Mouse (Mus musculus): Measurements from ENCODE around the gene Nod1. TPM values are rescaled to one million over a fixed set of nuclear protein-coding genes. Genes with fewer than 3 reads are reported as not detected.

Nod1 gene
- total RNA-seq, 1 experiment from 2014 or later: 10.5 TPM

DNA sequence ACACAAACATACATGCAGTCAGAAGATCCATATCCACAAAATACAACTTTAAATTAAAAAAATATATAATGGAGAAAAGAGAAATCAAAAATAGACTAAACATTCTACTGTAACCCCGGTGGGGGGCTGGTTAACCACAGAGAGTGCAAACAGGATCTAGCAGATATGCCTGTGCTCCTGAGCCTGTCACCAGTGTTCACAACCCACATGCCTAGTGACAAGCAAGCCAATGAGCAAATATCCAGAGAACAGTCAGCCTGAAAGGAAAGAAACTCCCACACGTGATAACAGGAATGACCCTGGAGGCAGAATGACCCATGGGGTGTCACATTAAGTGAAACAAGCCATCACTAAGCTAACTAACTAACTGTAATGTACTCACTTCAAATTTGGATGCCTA is 35.9 kb downstream of the Nod1 start:
- DNase-seq: no peak

DNA sequence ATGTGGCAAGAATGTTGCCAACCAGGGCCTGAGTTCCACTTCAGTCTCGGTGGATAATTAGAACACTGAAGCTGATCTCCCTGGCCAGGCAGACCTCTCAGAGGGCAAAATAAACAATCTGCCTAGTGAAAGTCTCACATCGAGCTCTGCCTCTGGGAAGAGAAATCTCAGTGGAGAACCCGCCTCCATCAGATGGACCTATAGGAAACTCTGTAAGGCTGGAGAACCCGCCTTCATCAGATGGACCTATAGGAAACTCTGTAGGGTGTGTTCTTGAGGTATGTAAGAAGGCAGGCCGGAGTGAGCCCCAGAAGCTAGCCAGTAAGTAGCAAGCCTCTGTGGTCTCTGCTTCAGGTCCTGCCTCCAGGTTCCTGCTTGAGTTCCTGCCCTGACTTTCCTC is 37.5 kb downstream of the Nod1 start:
- no peak for DNase-seq

DNA sequence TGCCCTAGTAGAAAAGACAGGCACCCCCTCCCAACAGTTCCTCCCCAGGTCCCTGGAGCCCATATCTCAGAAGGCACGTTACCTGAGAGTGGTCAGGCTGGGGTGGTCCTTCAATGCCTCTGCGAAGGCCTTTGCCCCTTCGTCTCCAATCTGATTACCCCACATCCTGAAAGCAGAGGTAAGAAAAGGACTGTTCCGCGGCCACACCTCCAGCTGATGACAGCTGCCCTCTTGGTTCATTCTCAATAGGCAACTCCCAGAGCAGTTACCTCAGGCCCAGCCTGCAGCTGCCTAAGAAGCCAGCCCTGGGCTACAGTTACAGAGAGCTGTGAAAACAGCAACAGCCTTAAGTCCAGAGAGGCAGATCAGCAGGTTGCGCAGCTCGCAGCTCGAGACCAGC is 38.1 kb downstream of the Nod1 start:
- DNase-seq: no peak

DNA sequence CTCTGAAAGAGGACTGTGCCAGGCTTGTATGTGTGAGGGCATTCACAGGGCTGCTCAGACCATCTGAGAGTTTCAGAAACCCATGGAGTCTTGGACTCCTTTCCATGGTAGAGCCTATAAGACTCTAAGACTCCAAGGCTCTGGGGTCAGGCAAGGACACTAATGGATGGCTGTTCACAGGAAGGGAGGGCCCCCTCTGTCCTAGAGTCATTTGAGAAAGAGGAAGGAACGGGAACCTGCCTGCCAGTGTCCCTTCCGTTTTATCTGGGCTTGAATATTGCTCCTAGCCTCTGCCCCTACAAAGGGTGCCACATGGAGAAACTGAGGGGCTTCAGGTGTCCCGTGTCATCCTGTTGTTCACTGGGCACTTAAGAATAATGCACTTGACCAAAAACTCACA is 38.5 kb downstream of the Nod1 start:
- no peak for DNase-seq

DNA sequence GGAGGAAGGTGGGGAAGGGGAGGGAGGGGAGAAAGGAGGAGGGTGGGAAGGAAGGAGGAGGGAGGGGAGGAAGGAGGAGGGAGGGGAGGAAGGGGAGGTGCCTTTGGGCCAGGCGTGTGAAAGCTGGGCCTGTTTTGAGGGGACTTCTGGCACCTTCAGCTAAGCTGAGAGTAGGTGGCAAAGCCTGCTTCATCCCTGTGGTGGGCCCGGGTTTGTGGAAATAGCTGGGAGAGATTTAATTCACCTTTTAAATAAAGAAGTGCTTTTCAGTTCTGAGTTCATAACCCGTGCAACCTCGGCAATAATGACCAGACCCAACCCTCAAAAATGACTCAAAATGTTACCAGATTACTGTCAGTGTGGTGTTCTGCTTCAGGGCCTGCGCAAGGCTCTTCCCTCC is 39.2 kb downstream of the Nod1 start:
- no peak for DNase-seq

DNA sequence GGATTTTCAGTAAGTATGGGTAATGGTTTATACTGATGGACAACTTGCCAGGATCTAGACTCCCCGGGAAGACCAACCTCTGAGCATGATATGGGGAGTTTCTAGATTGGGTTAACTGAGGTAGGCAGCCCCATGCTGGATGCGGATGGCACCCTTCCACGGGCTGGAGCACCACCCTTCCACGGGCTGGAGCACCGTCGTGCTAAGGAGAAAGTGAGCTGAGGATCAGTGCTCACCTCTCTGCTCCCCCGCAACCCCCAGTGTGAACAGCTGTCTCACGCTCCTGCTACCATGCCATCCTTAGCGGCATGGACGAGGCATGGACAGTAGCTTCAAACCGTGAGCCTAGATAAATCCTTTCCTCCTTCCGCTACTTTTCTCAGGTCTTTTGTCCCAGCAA is 39.9 kb downstream of the Nod1 start:
- no peak for DNase-seq

DNA sequence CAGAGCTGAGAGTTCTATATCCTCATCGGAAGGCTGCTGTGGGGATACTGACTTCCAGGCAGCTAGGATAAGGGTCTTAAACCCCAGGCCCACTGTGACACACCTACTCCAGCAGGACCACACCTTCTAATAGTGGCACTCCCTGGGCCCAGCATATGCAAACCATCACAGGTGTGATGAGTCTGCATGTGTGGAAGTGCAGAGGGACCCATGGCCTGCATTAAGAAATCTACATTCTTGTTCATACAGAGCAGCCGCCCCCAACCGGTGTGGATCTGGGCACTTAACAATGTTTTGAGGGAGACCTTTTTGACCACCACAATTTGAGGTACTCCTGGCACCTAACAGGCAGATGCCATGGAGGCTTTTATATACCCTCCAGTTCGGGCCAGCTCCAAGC is 40.8 kb downstream of the Nod1 start:
- DNase-seq: no peak

DNA sequence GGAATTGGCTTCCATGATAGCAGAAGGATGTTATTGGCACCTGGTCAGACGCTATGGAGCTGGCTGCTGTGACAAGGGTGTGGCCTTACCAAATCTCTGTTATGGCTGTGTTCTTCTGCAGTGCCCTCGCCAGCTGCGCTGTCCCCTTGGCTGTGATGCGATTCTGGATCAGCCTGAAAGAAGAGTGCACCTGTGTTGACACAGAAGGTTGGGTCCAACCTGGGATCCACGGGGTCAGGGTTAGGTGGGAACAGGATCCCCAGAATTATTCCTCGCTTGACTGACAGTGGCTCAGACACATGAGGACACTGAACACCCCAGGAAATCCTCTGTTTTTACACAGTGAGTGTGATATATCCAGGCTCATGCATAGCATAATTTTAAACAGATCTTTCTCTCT is 44.5 kb downstream of the Nod1 start:
- DNase-seq: no peak

DNA sequence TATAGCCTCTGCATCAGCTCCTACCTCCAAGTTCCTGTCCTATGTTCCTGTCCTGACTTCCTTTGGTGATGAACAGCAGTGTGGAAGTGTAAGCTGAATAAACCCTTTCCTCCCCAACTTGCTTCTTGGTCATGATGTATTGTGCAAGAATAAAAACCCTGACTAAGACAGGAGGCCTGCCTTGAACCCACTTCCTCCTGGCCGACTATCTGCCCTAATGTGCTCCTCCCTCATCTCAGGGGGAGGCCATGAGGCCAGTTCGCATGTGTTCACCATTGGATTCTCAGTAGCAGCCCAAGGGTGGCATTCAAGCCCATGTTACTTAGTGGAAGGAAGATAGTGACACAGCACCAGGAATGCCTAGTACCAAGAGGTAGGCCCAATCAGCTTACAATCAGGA is 45.5 kb downstream of the Nod1 start:
- no peak for DNase-seq

DNA sequence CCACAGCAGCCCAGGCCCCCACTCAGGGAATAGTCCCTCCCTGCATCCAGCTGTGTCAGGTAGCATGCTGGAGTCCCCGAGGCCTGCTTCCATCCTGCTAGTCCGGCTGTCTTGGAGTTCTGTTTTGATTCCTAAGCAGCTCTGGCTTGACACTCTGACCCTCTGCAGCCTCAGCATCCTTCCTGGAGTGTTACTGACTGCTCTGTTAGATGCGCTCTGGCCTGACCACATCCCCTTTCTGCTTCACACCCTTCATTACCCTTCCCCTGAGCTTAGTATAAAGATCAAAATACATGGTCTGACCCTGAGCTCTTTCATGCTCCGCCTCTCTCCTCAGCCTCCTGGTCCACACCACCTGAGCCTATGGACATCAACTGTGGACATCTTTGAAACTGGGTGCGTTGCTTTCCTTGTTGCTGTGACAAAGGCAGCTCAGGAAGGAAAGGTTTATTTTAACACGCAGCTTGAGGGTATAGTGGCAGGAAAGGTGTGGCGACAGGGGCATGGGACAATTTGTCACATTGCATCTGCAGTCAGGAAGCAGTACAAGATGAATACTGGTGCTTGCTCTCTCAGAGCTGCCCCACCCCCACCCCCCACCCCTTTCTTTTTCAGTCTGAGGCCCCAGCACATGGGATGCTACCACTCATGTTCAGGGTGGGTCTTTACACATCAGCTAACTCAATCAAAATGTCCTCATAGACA is 46.5 kb downstream of the Nod1 start:
- DNase-seq: no peak

DNA sequence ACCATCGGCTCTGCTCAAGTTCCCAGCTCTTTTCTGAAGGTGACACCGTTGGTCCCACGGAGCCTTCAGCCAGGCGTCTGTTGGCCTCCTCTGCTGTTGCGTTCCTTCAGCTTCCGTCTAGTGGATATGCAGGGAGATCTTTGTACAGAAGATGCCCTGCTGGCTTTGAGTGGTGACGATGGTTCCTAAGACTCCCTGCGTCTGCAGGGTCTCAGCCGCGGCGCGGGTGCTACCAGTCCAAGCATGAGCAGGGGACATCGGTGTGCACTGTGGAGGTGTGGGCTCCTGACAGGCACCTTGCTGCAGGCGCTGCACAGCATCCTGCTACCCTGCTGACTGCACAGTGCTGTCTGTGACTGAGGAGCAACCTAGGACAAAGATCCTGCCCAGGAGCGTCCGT is 47.9 kb downstream of the Nod1 start:
- DNase-seq: no peak

DNA sequence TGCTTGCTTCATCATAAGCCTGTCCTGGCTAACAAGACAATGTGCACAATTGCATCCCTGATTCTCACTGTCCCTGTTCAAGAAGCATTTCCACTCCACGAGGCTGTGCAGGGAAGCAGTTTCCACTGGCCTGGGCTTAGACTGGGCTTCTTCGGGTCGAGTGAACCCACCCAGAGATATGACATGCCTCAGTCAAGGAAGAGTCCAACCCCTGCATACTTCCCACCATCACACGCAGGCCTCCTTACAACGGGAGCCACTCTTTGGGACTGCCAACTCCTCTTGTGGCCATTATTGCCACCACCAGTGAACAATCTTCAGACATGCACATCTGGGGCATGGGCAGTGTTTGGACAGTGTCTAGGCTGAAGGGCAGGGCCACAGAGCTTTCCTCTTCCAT is 53.9 kb downstream of the Nod1 start:
- DNase-seq: no peak

DNA sequence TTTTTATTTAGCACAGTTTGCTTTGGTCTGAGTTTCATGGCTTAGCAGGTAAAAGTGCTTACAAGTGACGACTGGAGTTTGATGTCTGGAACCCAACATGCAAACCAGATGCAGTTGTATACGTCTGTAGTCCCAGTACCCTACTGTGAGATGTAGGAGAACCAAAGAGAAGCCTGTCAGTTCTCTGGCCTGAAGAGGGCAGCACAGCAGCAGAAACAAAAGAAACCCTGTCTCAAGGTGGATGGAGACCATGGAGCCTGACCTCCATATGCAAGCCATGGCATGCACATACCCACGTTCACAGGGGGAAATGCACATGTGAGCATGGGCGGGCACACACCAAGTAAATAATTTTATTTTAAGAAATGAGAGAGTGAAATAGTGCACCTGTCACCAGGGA is 54.9 kb downstream of the Nod1 start:
- peak; percentile 65 for DNase-seq

DNA sequence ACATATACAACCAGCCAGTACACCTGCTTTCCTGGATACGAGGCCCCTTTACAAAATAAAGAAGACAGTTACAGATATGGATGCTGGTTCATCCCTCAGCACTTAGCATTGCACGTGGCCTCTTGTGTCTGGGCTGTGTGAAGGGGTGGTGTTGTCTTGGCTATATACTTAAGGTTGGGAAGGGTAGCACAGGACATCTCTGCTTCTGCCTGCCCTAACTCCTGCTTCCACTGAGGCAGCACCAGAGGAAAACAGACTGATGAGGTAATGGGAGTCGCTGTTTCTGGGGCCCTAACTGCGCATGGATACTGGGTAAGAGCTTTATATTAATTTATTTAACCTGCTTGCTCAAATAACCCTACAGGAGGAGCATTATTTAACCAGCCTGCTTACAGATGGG is 55.5 kb downstream of the Nod1 start:
- DNase-seq: no peak

DNA sequence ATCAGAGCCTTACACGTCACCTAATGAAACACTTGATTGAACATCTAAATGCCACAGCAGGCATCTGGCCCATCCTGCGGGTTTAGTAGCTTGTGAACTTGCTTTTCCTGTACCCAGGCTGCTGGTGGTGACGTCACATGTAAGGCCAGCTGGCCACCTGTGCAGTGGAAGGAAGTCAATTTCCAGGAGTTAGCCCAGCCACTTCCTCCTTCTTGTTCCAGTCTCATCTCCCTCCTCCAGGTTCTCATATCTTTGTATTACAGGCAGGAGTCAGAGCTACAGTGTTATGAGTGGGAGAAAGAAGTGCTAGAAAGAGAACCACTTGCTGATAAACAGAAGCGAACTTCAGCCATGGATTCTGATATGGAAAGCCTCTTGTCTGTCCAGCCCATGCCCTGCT is 56.2 kb downstream of the Nod1 start:
- no peak for DNase-seq

DNA sequence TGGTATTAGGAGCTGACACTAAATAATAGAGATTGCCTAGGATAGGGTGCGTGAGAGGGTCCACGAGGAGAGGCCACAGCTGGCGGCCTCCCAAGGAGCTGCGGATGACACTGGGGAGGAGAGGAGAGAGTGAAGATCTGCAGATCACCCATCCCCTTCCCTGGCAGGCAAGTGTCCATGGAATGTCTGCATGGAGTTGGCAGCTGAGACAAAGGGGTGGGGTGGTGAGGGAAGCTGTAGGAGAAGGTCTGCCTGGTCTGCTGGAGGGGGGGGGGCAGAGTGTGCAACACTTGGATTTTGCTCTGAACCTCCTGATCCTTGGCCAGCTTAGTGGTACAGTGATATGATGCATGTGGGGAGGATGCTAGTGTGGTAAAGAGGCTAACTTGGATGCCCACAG is 57.4 kb downstream of the Nod1 start:
- DNase-seq: no peak

DNA sequence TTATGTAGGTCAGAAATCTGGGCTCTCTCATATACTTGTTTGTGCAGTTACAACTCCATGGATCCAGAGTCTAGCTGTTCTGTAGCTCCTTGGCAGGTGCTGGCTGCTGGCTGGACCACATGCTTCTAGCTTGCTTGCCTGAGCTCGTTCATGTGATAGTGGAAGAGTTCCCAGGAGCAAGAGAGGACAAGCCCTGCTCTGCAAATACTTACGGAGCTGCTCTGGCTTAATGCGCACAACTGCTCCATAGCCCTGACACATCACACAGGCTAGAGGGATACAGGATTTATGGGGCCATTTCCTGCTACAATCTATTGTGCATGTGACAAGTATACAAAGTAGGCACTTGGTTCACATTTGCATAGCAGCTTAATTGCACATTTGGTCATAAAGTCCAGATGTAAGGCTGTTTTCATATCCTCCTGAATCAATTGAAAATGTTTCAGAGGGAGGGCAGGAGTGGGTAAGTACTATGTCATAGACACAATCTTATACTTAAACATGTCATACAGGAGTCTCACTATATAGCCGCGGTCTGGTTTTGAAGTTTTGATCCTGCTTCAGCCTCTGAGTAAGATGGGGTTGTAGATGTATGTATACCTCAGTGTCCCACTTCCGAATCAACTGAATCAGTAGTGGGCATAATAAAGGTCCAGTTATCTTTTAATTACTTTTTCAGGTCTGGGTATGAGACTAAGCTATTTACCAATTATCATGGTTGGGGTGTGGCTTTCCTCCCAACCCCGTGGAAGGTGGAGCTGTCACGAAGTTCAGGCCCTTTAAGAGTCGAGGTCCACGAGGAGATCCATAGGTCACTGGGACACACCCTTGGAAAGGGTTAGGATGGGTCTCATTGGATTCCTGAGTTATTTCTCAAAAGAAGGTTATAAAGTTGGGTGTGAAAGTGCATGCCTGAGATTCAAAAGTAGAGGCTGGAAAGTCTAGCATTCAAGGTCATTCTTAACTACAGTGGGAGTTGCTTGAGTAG is 66.1 kb downstream of the Nod1 start:
- DNase-seq: no peak

DNA sequence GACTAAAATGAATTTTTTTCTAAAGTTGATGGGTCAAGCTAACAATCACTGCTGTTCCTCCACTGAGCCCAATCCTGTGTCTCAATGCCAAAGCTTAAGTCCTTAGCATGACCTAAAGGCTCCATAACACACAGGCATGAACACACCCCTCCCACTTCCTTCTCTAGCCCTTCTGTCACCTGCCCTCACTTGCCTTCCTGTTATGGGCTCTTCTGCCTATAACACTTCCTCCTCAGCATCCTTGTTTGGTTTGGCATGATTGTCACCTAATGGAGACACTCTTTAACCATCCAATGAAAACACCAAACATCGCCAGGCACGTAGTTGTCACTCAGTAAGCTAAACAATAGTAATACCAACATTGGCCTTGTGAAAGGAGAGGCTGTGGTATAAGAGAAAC is 69.9 kb downstream of the Nod1 start:
- DNase-seq: no peak

DNA sequence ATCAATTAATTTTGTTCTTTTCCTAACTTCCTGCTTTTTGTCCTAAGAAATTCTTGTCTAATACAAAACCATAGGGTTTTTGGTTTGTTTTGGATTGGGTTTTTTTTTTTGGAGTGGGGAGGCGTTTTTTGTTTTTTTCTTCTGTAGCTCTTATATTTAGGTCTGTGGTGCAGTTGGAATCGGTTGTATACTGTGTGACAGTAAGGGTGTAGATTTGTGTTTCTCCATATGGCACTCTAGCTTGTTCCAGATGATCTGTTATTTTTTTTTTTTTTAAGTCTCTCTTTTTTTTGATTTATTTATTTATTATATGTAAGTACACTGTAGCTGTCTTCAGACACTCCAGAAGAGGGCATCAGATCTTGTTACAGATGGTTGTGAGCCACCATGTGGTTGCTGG is 72.2 kb downstream of the Nod1 start:
- DNase-seq: no peak

DNA sequence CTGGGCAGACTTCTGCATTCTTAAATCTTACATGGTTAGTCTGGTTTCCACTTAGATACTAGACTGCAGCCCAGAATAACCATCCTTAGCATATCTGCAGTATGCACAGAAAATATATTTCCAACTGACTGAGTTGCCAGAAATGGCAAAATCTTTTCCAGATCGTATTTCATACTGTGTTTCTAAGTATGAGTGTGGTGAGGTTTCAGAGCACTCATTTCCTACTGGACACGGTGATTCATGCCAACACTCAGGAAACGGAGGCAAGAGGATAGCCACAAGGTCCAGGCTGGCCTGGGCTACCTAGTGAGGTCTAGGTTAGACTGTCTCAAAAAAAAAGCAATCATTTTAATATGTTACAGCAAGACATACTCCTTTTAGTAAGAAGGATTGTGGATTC is 81.0 kb downstream of the Nod1 start:
- no peak for DNase-seq

DNA sequence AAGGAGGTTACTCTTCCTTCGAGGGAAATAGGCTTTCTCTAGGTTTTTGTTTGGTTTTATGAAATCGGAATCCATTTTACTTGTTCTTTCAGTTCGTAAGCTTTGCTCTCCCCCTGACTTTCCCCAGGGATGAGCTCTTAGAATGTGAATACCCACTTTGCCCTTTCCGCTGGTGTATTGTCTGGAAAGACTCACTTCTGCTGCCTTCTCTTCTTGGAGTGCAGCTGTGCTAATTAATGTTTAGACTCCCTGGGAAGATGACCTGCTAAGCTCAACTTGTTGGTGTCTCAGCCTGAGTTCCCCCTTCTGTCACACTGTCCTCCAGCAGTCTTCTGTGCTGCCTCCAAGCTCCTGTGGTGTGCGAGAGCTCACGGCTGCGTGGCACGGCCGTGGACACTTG is 82.2 kb downstream of the Nod1 start:
- no peak for DNase-seq

DNA sequence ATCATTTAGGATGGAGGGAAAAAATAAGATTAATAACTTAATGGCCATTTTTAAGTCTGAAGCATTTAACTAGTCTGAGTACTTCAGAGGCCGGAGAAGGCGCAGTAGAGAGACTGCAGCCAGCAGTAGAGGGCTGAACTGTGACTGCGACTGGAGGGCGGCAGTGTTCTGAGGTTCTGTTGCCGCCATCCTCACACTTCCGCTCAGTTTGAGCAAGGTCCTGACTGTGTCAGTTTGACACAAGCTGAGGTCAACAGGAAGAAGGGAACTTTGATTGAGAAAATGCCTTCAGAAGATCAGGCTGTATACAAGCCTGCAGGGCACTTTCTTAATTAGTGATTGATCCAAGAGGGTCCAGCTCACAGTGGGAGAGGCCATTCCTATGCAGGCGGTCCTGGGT is 86.2 kb downstream of the Nod1 start:
- no peak for DNase-seq

DNA sequence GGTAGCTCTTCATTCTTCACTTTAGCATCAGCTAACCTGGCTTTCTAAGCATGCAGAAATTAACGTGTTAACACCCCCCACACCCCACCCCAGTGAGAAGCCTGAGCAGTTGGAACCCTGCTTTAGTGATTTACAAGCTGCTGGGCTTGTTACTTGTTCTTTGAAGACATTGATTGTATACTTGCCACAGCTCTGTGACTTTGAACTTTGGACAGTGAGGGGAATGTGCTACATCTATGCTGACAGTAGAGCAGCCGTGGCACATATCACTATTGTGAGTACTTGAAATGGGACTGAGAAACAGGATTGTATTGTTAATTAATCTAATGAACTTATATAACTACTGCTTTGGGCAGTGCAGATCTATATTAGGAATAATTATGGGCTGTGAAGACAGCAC is 89.0 kb downstream of the Nod1 start:
- DNase-seq: no peak

DNA sequence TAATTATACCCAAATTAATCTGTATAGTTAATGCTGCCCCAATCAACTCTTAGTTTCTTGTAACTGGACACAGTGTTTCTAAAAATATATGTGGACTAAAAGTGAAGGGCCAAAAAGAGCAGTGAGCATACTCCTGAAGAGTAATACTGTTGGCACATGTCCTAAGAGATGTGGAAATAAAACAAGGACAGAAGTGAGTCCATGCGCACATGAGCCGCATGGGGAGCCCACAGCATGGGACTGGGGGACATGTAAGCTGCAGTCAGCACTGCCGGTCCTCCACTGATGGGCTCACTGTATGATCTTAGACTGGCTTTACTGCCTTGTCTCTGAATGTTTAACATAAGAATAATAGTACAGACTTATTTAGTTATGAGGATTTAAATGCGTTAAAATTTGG is 92.3 kb downstream of the Nod1 start:
- no peak for DNase-seq

All from adrenal gland, postnatal 25 days (tissue).